Mouse (Mus musculus) urinary bladder, postnatal 36 days (tissue): ENCODE measurements around the gene Pdzd3.
"Not testable (repeated sequence)": the region's sequence is repeated elsewhere in the genome, so short reads cannot be mapped to it uniquely, and the experiment has no call there.

ENCODE experiments used
- DNase-seq, 2 experiments: peaks; one replicate each; pipeline ENCODE4 v3.0.0; 2022; ENCODE audit warnings: low spot score in 2 of 2, mixed read lengths in 1 of 2

The Pdzd3 gene

GRCm38 (mm10) chr9:44251314-44251713 is at the start of gene Pdzd3:
Gene Pdzd3, minus strand, starts transcription at chr9:44251471.
- DNase-seq, result no peak

DNA sequence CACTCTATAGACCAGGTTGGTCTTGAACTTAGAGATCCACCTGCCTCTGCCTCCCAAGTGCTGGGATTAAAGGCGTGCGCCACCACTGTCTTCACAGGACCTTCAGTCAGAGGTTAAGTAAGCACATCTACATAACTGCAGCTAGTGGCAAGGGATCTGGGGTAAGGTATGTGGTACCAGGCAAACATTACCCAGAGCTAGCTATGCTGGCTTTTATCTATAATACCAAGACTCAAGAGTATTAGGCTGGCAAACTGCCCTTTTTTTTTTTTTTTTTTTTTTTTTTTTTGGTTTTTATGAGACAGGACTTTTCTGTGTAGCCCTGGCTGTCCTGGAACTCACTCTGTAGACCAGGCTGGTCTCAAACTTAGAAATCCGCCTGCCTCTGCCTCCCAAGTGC is 48.7 kb upstream of the Pdzd3 start:
- DNase-seq, result not testable (repeated sequence)

DNA sequence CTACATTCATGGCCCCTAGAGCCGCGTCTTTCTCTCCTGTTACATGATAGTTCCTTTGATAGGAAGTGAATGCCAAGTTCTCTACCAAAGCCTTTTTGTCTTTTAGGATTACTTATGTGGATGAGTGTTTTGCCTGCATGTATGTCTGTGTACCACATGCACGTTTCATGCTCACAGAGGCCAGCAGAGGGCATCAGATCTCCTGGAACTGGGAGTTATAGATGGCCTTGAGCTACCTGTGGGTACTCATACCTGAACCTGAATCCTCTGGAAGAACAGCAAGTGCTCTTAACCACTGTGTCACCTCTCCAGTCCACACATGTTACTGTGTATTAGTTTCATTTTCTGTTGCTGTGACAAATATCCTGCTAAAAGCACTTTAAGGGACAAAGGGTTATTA is 41.2 kb upstream of the Pdzd3 start:
- DNase-seq, result peak in 1 of 2 experiments; percentile 27

GRCm38 (mm10) chr9:44288959-44289291 is 37.7 kb upstream of the Pdzd3 start:
- DNase-seq, result no peak

GRCm38 (mm10) chr9:44288076-44288958 is 37.0 kb upstream of the Pdzd3 start, which contains the start of gene Abcg4:
Gene Abcg4, minus strand, starts transcription at chr9:44288615.
- DNase-seq, result no peak

GRCm38 (mm10) chr9:44287401-44288075 is 36.3 kb upstream of the Pdzd3 start:
- DNase-seq, result no peak

DNA sequence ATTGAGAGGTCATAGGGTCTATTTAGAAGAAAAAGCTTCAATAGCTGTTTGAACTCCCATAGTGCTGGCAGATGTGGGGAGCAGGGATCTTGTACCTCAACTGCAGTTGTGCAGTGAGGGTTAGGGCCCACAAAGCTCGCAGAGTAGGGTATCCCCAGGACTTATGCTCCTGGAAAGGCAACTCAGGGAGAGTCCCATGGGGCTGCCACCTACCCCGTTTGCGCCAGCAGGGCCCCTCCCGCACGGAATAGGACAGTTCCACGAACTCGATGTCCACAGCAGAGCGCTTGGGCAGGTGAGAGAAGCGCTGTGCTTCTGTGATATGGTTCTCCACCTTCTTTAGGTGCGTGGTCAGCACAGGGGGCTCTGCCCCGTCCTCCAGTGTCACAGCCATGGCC is 35.7 kb upstream of the Pdzd3 start:
- DNase-seq, result no peak

- DNase-seq, result no peak
Measured at GRCm38 (mm10) chr9:44286256-44286850, 35.1 kb upstream of the Pdzd3 start.

GRCm38 (mm10) chr9:44283183-44283582 is 31.9 kb upstream of the Pdzd3 start:
- no peak for DNase-seq

DNA sequence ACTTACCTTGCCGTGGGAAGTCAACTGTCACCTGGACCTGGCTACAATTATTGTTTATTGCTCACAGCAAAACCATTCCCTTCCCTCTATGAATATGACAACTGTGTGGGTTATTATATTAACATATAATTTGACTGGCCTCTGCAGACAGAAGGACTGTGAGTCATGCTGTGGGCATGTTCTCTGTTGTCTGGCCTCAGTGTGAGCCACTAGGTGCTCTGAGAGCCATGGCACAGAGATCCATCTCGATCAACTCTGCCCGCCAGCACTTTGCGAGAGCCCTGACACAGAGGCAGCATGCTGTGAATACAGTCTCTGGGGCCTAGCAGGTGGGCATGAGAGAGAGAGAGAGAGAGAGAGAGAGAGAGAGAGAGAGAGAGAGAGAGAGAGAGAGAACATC is 18.7 kb upstream of the Pdzd3 start:
- DNase-seq, result no peak

DNA sequence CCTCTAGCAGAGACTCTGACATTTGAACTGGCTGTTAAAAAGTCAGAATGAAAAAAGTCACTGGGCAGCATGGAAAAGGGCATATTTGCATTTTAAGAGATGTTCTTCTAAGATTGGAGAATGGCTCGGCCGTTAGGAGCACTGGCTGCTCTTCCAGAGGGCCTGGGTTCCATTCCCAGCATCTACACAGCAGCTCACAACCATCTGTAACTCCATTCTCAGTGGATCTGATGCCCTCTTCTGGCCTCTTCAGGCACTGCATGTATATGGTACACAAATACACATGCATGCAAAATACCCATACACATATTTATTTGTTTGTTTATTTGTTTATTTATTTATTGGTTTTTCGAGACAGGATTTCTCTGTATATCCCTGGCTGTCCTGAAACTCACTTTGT is 17.8 kb upstream of the Pdzd3 start:
- no peak for DNase-seq

DNA sequence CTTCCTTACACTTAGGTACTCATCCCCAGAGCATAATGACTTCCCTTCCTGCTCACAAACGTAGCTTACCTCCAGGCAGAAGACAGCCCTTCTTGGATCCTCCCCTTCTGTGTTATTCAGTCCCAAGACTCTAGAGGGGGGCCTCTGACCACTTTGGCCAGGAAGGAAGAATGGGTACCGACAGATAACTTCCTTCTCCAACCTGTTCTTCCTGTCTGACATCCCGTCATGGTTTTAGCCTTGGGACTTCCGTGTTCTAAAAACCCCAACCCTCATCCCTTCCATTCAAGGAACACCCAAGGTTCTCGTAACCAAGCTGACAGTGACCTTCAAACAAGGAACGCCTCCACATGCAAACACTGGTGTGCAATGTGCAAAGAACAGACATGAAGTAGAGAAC is 17.2 kb upstream of the Pdzd3 start, which contains the start of gene Nlrx1:
Nlrx1 (minus strand) TSS at position 168 of the 400 bp plus-strand sequence.
- no peak for DNase-seq

DNA sequence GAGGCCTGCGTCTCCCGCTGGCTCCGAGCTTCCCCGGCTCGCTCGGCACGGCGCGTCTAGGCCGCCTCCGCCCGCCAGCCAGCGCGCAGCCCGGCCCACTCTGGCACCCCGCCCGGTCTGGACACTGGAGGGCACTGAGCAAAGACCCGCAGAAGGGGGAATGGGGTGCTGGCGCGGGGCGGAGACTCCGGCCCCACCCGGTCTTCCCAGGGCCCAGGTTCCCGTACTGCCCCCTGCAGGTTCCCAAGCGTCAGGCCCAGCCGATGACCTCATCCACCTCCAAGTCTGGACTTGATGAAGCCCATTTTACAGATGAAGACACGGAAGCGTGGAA is 16.7 kb upstream of the Pdzd3 start:
- DNase-seq, result peak; percentile 86 to 89

DNA sequence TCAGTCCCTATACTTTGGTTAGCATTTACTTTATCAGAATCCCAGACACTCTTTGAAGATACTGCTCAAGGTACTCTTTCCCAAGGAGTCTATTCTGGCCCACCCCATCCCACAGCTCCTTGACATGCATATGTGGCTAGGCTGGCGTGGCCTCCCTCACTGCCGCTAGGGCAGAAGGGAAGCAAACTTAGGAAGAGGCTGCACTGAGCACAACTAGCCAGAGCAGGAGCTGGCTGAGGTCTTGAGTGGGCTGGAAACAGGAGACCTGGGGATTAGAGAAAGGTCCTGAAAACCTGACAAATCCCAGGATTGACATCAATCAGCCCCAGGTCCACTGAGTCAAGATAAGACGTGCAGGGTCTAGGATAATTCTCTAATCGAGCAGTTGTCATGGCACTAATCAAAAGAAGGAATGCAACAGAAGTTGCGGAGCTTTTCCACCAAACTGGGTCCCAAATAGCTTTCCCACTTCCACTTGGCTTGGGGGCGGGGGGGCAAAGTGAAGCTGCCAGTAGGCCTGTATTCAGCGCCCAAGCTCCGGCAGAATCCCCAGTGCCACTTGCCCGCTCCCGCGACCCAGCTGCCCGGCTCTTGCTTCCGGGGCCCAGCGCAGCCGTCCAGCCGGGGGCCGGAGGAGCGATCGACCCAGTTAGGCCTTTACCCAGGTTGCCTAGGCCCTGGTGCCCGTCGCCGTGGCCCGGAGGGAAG is 16.2 kb upstream of the Pdzd3 start:
- DNase-seq, result no peak

DNA sequence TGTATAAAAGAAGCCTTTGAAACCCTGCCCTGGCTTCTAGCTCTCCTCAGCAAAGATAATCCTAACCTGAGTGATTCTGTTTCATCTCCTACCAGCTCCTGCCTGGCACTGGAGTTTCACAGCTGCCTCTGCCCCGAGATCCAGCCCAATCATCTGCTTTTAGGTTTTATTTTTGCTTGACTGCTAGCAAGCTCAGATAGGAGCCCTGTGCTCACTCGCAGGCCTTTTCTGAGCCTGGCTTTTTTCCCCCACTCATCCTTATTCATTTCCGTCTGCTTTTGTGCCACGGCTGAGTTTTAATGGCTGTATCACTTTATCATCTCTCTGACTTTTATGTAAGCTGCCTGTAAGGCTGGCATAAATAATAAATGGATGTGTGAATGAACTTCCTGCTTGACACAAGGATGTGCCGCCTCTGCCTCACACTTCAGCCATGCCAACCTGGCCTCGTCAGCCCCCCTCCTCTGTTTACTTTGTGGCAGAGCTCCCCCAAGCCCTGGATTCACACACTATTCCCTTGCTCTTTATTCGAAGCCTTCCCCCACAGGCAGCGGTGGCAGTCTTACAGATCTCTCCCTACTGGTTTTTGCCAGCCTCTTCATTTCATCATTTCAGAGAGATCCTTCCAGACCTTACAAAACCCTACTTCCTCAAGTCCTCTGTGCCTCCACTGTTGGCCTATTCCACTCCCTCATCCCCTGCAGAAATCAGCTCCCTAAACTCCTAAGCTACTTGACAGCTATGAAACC is 15.4 kb upstream of the Pdzd3 start:
- DNase-seq, result no peak

GRCm38 (mm10) chr9:44261388-44261787 is 10.1 kb upstream of the Pdzd3 start:
- no peak for DNase-seq

GRCm38 (mm10) chr9:44259014-44259413 is 7.7 kb upstream of the Pdzd3 start:
- no peak for DNase-seq

GRCm38 (mm10) chr9:44256213-44256612 is 4.9 kb upstream of the Pdzd3 start:
- no peak for DNase-seq

DNA sequence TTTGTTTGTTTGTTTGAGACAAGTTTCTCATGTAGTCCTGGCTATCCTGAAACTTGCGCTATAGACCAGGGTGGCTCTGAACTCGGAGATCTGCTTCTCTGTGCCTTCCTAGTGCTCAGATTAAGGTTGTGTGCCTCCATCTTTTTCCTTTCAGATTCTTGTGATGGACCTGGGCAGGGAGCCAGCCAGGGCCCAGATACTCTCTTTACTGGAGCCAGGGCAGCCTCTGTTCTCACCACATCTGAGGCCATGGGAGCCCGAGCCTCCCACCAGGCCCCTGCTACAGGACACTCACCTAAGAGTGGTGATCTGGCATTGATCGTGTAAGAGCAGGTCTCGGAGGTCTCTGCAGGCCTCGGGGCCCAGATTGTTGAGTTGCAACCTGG is 3.9 kb upstream of the Pdzd3 start:
- no peak for DNase-seq

- DNase-seq, result no peak
Measured at GRCm38 (mm10) chr9:44254508-44255135, 3.4 kb upstream of the Pdzd3 start.

- DNase-seq, result no peak
Measured at GRCm38 (mm10) chr9:44253441-44253840, 2.2 kb upstream of the Pdzd3 start.
